Mouse (Mus musculus) liver, adult 2 months (tissue): ENCODE data around the gene Gna13.

ENCODE experiments used
- CTCF ChIP-seq: fragments of 200-500 bp; IDR thresholded peaks from 2 replicates; pipeline ENCODE4 v1.5.1; 2011; ENCODE audit warnings: low read depth, low read length, control low read depth
- POLR2A ChIP-seq: fragments of 200-500 bp; IDR thresholded peaks from 2 replicates; pipeline ENCODE4 v1.6.1; 2011; ENCODE audit warnings: low read length, control low read depth; ENCODE audit not compliant: insufficient read depth; ENCODE audit errors: extremely low read depth

DNA sequence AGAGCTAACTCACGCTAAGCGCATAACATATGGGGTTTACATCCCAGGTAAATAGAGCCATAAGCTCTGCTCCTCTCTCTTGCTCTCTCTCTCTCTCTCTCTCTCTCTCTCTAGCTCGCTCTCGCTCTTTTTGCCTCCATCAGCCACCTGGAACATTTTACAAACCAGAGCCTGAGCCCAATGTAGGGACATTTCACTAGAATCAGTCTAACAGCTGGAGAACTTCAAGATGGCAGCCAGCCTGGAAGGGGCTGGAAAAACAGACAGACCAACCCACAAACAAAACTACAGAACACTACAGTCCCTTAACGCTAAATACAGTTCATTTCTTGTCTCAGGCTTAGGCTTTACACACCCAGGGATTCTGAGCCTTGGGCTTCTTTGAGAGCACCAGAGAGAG, 5.5 kb upstream of the Gna13 start:
- TF ChIP-seq CTCF (no peak), POLR2A (no peak)
